Mouse (Mus musculus): ENCODE measurements at regions not wholly inside any gene's neighbourhood (a gene's known extent, or its start where the extent isn't known, plus 50 kb on each side); places are given as distances from the start of the nearest gene placed in this dataset.

DNA sequence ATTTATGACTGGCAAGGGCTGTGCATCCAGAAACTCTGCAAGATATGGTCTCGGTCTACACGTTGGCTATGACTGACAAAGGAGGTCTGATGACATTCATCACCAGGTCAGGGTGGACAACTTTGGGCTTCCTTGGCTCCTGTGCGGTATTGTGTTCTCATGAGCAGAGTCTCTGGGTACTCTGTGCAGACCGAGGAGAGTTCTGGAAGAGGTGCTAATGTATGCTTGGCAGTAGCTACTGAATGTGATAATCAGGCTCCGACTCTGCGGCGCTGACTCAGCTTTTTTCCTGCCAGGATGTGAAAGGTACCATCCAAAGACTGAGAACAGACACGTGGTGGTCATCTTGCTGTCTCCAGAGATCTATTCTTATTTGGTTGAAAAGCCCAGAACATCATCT, 94.5 kb upstream of the Oxgr1 start:
- Histone ChIP-seq H3K9ac (no peak overlapping the region), H3K4me2 (no peak overlapping the region), H3K27me3 (no peaks in the 10 kb centered on the region), H3K4me3 (no peak overlapping the region), H3K36me3 (no peaks in the 10 kb centered on the region), H3K4me1 (peaks cover 27% of the 10 kb centered on the region), H3K27ac (no peak overlapping the region), H3K9me3 (no peaks in the 10 kb centered on the region)
- 93% methylated on average over 8 of the region's 8 CpGs for WGBS
- ATAC-seq (ENCODE audit: insufficient number of reproducible peaks, insufficient read depth, low FRiP score, low TSS enrichment, low read depth) = no peak

GRCm38 (mm10) chr14:120137680-120138136, 95.5 kb upstream of the Oxgr1 start:
- Histone ChIP-seq H3K36me3 (no peaks in the 10 kb centered on the region), H3K4me3 (peak overlapping the region; percentile 33), H3K4me2 (peak overlapping the region; percentile 52), H3K27ac (peak overlapping the region; percentile 83), H3K9me3 (no peaks in the 10 kb centered on the region), H3K27me3 (no peaks in the 10 kb centered on the region), H3K4me1 (peaks cover 27% of the 10 kb centered on the region), H3K9ac (peak overlapping the region; percentile 32; the same call in 1 of the 2 replicates)
- peak; percentile 77 for ATAC-seq (ENCODE audit: insufficient number of reproducible peaks, insufficient read depth, low FRiP score, low TSS enrichment, low read depth)
- under 1% methylated on average over 21 of the region's 21 CpGs for WGBS

DNA sequence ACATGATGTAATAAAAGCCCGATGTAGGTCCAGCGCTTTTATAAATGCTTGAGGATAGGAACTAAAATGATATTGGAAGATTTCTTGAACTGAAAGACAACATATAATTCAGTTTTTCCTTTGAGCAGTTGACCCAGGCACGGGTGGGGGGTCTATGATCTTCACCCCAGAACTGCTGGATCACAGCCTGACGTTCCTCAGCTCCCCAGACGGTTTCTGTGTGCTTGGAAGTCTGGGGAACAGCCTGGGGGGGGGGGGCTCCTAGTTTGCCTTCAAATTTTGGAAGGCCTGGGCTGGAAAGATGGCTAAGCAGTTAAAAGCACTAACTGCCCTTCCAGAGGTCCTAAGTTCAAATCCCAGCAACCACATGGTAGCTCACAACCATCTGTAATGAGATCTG, 96.3 kb upstream of the Oxgr1 start:
- peak overlapping the region; percentile 52 for H3K4me2 ChIP-seq
- H3K27ac ChIP-seq = peak overlapping the region; percentile 83; the same call in 1 of the 2 replicates
- peaks cover 27% of the 10 kb centered on the region for H3K4me1 ChIP-seq
- no peaks in the 10 kb centered on the region for H3K9me3 ChIP-seq
- no peak overlapping the region for H3K4me3 ChIP-seq
- H3K9ac ChIP-seq = no peak overlapping the region
- no peak for ATAC-seq (ENCODE audit: insufficient number of reproducible peaks, insufficient read depth, low FRiP score, low TSS enrichment, low read depth)
- H3K27me3 ChIP-seq = no peaks in the 10 kb centered on the region
- H3K36me3 ChIP-seq = no peaks in the 10 kb centered on the region
- 61% methylated on average over 5 of the region's 5 CpGs for WGBS

- WGBS = 92% methylated on average over 14 of the region's 14 CpGs
- ATAC-seq (ENCODE audit: insufficient number of reproducible peaks, insufficient read depth, low FRiP score, low TSS enrichment, low read depth) = no peak
Measured at GRCm38 (mm10) chr14:120139256-120139655, 97.0 kb upstream of the Oxgr1 start.

DNA sequence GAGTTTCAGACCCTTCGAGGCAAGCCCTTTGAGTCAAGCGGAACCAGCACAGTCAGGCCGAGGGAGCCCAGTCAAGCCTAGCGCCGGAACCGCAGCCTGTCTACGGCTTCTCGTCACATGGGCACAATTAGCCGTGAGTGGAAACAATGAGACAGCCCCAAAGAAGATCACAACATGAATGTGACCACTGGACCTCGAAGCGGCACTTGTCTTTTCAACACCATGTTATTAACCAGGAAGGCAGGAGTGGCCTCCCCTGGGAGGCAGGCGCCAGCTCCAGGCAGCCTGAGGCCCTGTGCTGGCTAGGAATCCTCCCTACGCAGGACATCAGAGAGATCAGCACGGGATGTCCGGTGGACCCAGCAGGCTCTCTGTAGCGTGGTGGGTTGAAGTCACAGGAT, 97.4 kb upstream of the Oxgr1 start:
- Histone ChIP-seq H3K27me3 (no peaks in the 10 kb centered on the region), H3K36me3 (no peaks in the 10 kb centered on the region), H3K4me3 (no peak overlapping the region), H3K9ac (no peak overlapping the region), H3K4me1 (peaks cover 27% of the 10 kb centered on the region), H3K9me3 (no peaks in the 10 kb centered on the region), H3K4me2 (no peak overlapping the region), H3K27ac (no peak overlapping the region)
- WGBS = 56% methylated on average over 16 of the region's 16 CpGs
- ATAC-seq (ENCODE audit: insufficient number of reproducible peaks, insufficient read depth, low FRiP score, low TSS enrichment, low read depth) = no peak

More at GRCm38 (mm10) chr14:120139256-120139655, 97.0 kb upstream of the Oxgr1 start:
- H3K9ac ChIP-seq = no peak overlapping the region
- no peak overlapping the region for H3K27ac ChIP-seq
- no peak overlapping the region for H3K4me2 ChIP-seq
- no peaks in the 10 kb centered on the region for H3K36me3 ChIP-seq
- H3K4me1 ChIP-seq = peaks cover 27% of the 10 kb centered on the region
- no peak overlapping the region for H3K4me3 ChIP-seq
- no peaks in the 10 kb centered on the region for H3K27me3 ChIP-seq
- no peaks in the 10 kb centered on the region for H3K9me3 ChIP-seq

DNA sequence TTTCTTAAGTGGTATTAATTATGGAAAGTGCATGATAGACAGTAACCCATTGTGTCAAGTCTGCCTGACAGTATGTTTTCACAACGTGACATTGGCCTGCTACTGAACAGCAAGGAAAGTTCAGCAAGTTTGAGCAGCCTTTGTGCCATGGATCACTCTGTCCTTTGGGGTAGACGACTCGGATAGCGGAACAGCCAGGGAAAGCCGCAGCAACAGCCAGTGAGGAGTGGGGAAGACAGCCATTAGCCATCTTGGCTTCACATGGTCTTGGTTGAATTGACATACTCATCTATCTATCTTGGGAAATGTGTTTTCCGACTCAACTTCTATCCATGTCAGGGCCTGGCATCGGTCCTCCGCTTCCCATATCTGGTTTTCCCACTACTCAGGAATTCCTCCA, 98.0 kb upstream of the Oxgr1 start:
- 87% methylated on average over 8 of the region's 8 CpGs for WGBS
- H3K9me3 ChIP-seq = no peaks in the 10 kb centered on the region
- H3K36me3 ChIP-seq = no peaks in the 10 kb centered on the region
- H3K9ac ChIP-seq = no peak overlapping the region
- no peaks in the 10 kb centered on the region for H3K27me3 ChIP-seq
- no peak overlapping the region for H3K4me2 ChIP-seq
- no peak overlapping the region for H3K4me3 ChIP-seq
- no peak overlapping the region for H3K27ac ChIP-seq
- ATAC-seq (ENCODE audit: insufficient number of reproducible peaks, insufficient read depth, low FRiP score, low TSS enrichment, low read depth) = no peak
- H3K4me1 ChIP-seq = peaks cover 27% of the 10 kb centered on the region

DNA sequence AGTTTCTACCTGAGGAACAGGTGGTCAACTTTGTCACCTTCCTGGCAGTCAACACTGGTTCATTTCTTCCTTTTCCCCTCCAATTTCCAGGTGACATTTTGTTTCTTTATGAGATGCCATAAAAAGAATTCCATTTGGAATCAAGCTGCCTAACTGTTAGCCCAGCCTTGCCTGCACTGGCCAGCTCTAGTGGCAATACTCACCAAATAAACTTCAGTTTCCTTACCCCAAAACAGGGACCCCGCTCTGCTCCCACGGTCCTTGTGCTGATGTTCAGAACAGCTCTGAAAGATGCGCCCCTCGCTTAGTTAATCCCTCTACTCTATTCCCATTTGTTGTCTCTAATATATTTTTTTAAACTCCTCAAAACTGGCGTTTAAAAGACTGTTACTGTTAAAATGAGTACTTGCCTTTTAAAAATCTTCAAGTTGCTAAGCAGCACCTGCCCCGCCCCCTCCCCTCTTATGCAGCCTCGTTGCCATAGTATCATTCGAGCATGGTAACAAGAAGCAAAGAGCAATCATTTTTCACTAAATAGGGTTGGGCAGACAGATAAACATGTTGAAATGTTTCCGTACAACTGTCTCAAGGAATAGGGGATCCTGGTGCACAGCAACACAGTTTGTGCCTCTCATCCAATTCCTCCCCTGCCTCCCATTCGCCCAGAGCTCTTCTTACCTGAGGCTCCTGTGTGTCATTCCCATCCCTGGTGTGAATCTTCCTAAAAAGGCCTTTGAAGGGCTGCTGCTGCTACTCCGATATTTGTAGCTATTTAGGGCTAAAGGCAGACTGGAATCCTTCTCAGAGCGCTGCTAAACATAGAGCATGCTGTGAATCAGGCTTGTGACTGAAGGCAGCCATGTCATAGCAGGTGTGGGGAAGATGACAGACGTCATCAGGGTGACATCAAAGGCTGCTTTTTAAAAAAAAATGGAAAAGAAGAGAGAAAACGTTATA, 98.8 kb upstream of the Oxgr1 start:
- no peaks in the 10 kb centered on the region for H3K9me3 ChIP-seq
- 71% methylated on average over 14 of the region's 14 CpGs for WGBS
- H3K27ac ChIP-seq = no peak overlapping the region
- H3K27me3 ChIP-seq = no peaks in the 10 kb centered on the region
- H3K4me1 ChIP-seq = peaks cover 27% of the 10 kb centered on the region
- no peak overlapping the region for H3K4me2 ChIP-seq
- no peak overlapping the region for H3K4me3 ChIP-seq
- ATAC-seq (ENCODE audit: insufficient number of reproducible peaks, insufficient read depth, low FRiP score, low TSS enrichment, low read depth) = no peak
- H3K36me3 ChIP-seq = no peaks in the 10 kb centered on the region
- H3K9ac ChIP-seq = no peak overlapping the region

DNA sequence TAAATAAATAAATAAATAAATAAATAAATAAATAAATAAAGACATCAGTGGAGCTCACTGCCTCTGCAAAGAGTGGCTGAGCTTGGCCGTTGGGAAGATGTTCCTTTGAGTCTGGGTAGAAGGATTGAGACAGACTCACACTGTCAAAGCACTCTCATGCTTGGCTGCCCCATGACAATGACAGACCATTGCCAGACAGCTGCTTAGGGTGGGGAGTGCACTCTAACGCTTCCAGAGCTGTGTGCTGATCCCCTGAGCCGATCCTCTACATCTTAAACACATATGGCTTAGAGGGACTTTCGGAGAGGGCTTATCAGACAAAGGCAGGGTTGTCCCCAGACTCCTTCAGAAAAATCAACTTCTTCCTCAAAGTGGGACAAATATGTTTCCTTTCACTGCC, 100.0 kb upstream of the Oxgr1 start:
- Histone ChIP-seq H3K9ac (no peak overlapping the region), H3K4me1 (peaks cover 38% of the 10 kb centered on the region), H3K9me3 (no peaks in the 10 kb centered on the region), H3K4me2 (no peak overlapping the region), H3K36me3 (no peaks in the 10 kb centered on the region), H3K27me3 (no peaks in the 10 kb centered on the region), H3K27ac (no peak overlapping the region), H3K4me3 (no peak overlapping the region)
- ATAC-seq (ENCODE audit: insufficient number of reproducible peaks, insufficient read depth, low FRiP score, low TSS enrichment, low read depth) = no peak
- WGBS = 34% methylated on average over 4 of the region's 4 CpGs

- no peak overlapping the region for H3K27ac ChIP-seq
- H3K4me1 ChIP-seq = peaks cover 43% of the 10 kb centered on the region
- H3K36me3 ChIP-seq = no peaks in the 10 kb centered on the region
- H3K27me3 ChIP-seq = no peaks in the 10 kb centered on the region
- WGBS = 87% methylated on average over 6 of the region's 6 CpGs
- ATAC-seq (ENCODE audit: insufficient number of reproducible peaks, insufficient read depth, low FRiP score, low TSS enrichment, low read depth) = no peak
- H3K9me3 ChIP-seq = no peaks in the 10 kb centered on the region
- no peak overlapping the region for H3K9ac ChIP-seq
- no peak overlapping the region for H3K4me2 ChIP-seq
- H3K4me3 ChIP-seq = no peak overlapping the region
Measured at GRCm38 (mm10) chr14:120144451-120144850, 102.2 kb upstream of the Oxgr1 start.

DNA sequence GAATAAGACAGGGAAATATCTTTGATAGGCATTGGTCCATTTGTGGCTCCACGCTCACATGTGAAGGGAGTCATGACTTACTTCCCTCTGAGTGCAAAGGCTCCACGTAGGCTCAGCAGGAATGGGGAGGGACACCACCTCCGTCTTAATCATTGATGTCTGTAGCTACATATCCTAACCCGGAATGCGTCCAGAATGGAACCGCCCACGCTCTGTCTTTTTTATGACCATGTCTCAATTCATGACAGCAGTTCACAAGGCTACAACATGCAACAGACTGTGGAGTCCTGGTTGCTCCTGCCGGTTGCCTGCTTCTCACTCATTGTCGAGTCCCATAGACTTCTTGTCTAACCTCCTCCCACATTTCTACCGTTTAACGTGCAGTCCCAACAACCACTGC, 104.1 kb upstream of the Oxgr1 start:
- Histone ChIP-seq H3K4me1 (peaks cover 37% of the 10 kb centered on the region), H3K27me3 (no peaks in the 10 kb centered on the region), H3K9me3 (no peaks in the 10 kb centered on the region), H3K36me3 (no peaks in the 10 kb centered on the region), H3K9ac (no peak overlapping the region), H3K27ac (peak overlapping the region; percentile 56; the same call in 1 of the 2 replicates), H3K4me2 (no peak overlapping the region), H3K4me3 (no peak overlapping the region)
- no peak for ATAC-seq (ENCODE audit: insufficient number of reproducible peaks, insufficient read depth, low FRiP score, low TSS enrichment, low read depth)
- WGBS = 80% methylated on average over 11 of the region's 11 CpGs

DNA sequence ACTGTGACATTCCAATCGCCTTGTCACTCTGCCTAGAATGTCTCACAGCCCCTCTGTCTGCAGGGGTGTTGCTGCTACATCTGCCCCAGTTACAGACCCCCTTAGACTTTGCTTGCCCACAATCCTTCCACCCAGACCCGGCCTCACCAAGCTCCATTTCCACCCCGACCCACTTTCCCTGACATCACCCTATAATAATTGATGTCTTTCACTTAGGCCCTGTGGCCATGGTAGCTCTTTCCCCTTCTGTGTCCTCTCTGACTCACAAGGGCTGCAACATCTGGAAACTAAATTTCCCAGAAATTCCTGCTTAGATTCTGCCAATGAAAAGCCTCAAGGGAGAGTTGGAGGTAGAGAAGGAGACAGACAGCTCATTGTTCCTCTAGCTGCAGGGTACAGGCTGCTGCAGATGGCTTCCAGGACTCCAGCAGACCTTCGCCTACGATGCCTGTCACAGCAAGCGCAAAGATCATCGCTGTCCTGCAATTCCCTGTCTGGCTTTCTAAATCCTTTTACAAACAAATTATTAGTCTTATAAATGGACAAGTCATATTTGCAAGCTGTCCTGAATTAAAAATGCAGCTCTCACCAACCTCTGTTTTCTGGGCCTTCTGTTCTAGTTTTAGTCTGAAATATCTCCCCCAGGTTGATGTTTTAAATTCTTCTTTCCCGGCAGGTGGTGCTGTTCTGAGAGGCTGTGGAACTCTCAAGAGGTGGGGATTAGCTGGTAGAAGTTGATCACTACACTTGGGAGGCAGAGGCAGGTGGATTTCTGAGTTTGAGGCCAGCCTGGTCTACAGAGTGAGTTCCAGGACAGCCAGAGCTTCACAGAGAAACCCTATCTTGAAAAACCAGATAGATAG, 104.9 kb upstream of the Oxgr1 start:
- H3K27me3 ChIP-seq = no peaks in the 10 kb centered on the region
- H3K4me1 ChIP-seq = peaks cover 35% of the 10 kb centered on the region
- peak overlapping the region; percentile 56; the same call in 1 of the 2 replicates for H3K27ac ChIP-seq
- H3K9ac ChIP-seq = no peak overlapping the region
- no peaks in the 10 kb centered on the region for H3K36me3 ChIP-seq
- H3K9me3 ChIP-seq = no peaks in the 10 kb centered on the region
- H3K4me2 ChIP-seq = no peak overlapping the region
- H3K4me3 ChIP-seq = no peak overlapping the region
- no peak for ATAC-seq (ENCODE audit: insufficient number of reproducible peaks, insufficient read depth, low FRiP score, low TSS enrichment, low read depth)
- 30% methylated on average over 8 of the region's 8 CpGs for WGBS

Data from embryonic facial prominence, embryonic 13.5 days (tissue).